Mouse (Mus musculus): ENCODE measurements around the gene Rbm38. TPM values are rescaled to one million over a fixed set of nuclear protein-coding genes. Genes with fewer than 3 reads are reported as not detected.

The Rbm38 gene
- polyA plus RNA-seq, 1 experiment: 37.9 TPM

DNA sequence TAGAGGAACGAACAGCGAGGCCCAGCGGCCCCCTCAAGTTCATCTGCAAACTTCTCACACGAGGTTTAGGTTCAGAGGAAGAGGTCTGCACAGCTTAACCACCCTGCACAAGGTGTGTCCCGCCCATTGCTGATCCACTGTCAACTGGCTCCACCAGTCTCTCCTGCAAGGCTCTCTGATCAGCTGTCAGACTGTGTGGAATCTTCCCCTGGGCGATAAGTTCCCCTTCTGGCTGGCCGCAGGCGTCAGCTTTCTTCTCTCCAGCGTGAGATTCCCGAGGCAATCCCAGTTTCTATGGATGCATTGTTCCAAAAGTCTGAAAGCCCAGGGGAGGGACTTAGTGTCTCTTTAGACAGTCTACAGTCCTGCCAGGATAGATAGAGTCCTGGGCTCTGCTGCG is 38.0 kb downstream of the Rbm38 start:
- no peaks in the 10 kb centered on the region for H3K4me1 ChIP-seq (ENCODE audit: control insufficient read depth, insufficient read depth, low read length)
- TF ChIP-seq CTCF (conservative IDR thresholded peaks at IDR 0.05; ENCODE audit: insufficient read depth, insufficient read length, low read depth, low read length) (no peak), POLR2A (IDR thresholded peaks at IDR 0.05; ENCODE audit: low read depth, low read length) (no peak)
- no peak overlapping the region for H3K27ac ChIP-seq (ENCODE audit: insufficient read depth, low read depth, low read length)
- no peaks in the 10 kb centered on the region for H3K27me3 ChIP-seq (replicated peaks; ENCODE audit: control insufficient read depth, insufficient read depth, low read length)
- no peak overlapping the region for H3K4me3 ChIP-seq (ENCODE audit: insufficient read depth, low read depth, low read length)
- no peak for DNase-seq
- no peaks in the 10 kb centered on the region for H3K36me3 ChIP-seq (ENCODE audit: control insufficient read depth, insufficient read depth, low read length)
- whole genome bisulfite sequencing: 82% methylated on average over 11 of the region's 11 CpGs

DNA sequence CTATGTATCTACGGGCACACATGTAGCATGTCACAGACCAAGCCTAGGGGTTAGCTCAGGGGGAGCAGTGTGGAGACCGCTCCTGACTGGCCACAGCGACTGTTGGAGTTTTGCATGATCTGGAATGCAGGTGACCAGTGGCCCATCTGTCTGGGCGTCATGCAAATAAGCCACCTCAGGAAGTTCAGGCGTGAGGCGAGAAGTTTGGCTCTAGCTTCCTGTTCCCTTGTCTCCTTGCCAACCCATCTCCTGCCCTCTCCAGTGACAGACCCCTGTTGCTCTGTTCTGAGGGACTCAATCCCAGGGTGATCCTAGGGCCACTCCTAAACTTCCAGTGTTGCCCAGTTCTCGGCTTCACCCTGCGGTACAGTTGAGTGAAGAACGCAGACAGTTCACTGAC is 40.2 kb downstream of the Rbm38 start:
- Histone ChIP-seq H3K27ac (ENCODE audit: insufficient read depth, low read depth, low read length) (no peak overlapping the region), H3K4me1 (ENCODE audit: control insufficient read depth, insufficient read depth, low read length) (no peaks in the 10 kb centered on the region), H3K4me3 (ENCODE audit: insufficient read depth, low read depth, low read length) (no peak overlapping the region), H3K36me3 (ENCODE audit: control insufficient read depth, insufficient read depth, low read length) (no peaks in the 10 kb centered on the region), H3K27me3 (replicated peaks; ENCODE audit: control insufficient read depth, insufficient read depth, low read length) (no peaks in the 10 kb centered on the region)
- DNase-seq: no peak
- TF ChIP-seq POLR2A (IDR thresholded peaks at IDR 0.05; ENCODE audit: low read depth, low read length) (no peak), CTCF (conservative IDR thresholded peaks at IDR 0.05; ENCODE audit: insufficient read depth, insufficient read length, low read depth, low read length) (no peak)
- WGBS: 75% methylated on average over 9 of the region's 9 CpGs

DNA sequence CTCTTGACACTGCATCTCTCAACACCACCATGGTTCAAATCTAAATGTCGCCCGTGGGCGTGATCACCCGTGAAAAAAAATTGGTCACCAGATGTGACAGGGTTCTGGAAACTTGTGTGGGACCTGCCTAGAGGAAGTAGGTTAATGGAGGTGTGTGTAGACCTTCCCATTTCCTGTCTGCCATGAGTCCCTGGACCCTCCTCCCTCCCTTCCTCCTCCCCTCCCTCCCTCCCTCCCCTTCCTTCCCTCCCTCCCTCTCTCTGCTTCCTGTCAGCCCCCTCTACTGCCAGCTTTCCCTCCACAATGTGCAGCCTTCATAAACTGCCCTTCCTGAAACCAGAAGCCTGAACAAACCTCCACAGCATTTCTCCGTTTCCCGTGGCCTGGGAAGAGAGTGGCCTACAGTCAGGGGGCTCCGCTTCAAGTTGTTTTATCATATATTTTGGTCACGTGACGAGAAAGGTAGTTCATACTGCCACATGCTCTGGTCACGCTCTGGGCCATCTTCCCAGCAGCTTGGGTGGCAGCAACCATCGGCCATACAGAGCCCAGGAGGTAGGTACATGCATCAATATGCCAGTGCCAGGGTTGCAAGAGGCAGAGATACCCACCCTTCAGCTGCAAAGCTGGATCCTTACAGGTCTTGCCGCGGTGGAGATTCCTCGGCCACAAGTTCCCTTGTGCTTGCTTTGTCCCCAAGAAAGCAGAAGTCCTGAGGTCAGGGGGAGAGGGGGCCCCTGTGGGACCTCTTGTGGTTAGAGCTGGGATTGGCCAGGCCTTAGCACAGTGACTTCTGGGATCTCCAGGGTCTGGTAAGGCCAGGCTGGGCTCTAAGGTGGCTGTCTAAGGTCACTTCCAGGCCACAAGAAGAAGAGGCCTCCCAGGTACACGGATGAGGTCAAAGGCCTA is 41.4 kb downstream of the Rbm38 start:
- no peaks in the 10 kb centered on the region for H3K27me3 ChIP-seq (replicated peaks; ENCODE audit: control insufficient read depth, insufficient read depth, low read length)
- no peak overlapping the region for H3K4me3 ChIP-seq (ENCODE audit: insufficient read depth, low read depth, low read length)
- H3K4me1 ChIP-seq (ENCODE audit: control insufficient read depth, insufficient read depth, low read length): no peaks in the 10 kb centered on the region
- TF ChIP-seq POLR2A (IDR thresholded peaks at IDR 0.05; ENCODE audit: low read depth, low read length) (no peak), CTCF (conservative IDR thresholded peaks at IDR 0.05; ENCODE audit: insufficient read depth, insufficient read length, low read depth, low read length) (no peak)
- WGBS: 76% methylated on average over 15 of the region's 15 CpGs
- no peak for DNase-seq
- H3K36me3 ChIP-seq (ENCODE audit: control insufficient read depth, insufficient read depth, low read length): no peaks in the 10 kb centered on the region
- H3K27ac ChIP-seq (ENCODE audit: insufficient read depth, low read depth, low read length): no peak overlapping the region

DNA sequence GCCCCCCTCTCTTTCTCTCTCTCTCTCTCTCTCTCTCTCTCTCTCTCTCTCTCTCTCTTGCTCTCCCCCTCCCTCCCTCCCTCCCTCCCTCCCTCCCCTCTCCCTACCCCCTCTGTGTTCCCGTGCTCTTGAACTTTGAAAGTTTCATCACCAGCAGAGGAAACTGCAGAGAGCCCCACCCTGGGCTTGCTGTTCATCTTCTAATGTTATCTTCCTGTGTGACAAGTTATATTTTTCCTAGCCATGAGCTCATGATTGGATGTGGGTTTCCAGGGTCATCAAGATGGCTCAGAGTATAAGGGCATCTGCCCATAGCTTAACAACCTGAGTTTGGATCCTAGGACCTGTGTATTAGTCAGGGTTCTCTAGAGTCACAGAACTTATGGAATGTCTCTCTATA is 42.9 kb downstream of the Rbm38 start:
- Histone ChIP-seq H3K36me3 (ENCODE audit: control insufficient read depth, insufficient read depth, low read length) (no peaks in the 10 kb centered on the region), H3K27ac (ENCODE audit: insufficient read depth, low read depth, low read length) (no peak overlapping the region), H3K4me3 (ENCODE audit: insufficient read depth, low read depth, low read length) (no peak overlapping the region), H3K27me3 (replicated peaks; ENCODE audit: control insufficient read depth, insufficient read depth, low read length) (no peaks in the 10 kb centered on the region), H3K4me1 (ENCODE audit: control insufficient read depth, insufficient read depth, low read length) (no peaks in the 10 kb centered on the region)
- no peak for TF ChIP-seq CTCF (conservative IDR thresholded peaks at IDR 0.05; ENCODE audit: insufficient read depth, insufficient read length, low read depth, low read length)
- TF ChIP-seq POLR2A (IDR thresholded peaks at IDR 0.05; ENCODE audit: low read depth, low read length): no peak
- no peak for DNase-seq
- WGBS: 50% methylated on average over 1 of the region's 1 CpGs

DNA sequence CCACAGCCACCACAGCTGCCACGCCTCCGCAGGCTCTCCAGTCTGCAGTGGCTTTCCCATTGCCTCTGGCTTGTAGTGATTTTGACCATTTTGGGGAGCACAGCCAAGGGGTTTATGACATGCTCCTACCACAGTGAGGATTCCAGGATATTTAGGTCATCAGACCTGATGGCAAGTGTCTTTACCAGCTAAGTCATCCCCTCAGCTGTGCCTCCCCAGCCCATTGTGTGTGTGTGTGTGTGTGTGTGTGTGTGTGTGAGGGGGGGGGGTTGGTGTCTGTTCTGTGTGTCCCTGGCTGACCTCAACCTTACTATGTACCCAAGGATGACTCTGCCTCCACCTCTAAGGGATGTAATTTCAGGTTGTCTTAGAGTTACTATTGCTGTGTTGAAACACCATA is 44.6 kb downstream of the Rbm38 start:
- Histone ChIP-seq H3K4me1 (ENCODE audit: control insufficient read depth, insufficient read depth, low read length) (no peaks in the 10 kb centered on the region), H3K36me3 (ENCODE audit: control insufficient read depth, insufficient read depth, low read length) (no peaks in the 10 kb centered on the region), H3K4me3 (ENCODE audit: insufficient read depth, low read depth, low read length) (no peak overlapping the region), H3K27ac (ENCODE audit: insufficient read depth, low read depth, low read length) (no peak overlapping the region), H3K27me3 (replicated peaks; ENCODE audit: control insufficient read depth, insufficient read depth, low read length) (no peaks in the 10 kb centered on the region)
- 96% methylated on average over 2 of the region's 2 CpGs for WGBS
- TF ChIP-seq CTCF (conservative IDR thresholded peaks at IDR 0.05; ENCODE audit: insufficient read depth, insufficient read length, low read depth, low read length) (no peak), POLR2A (IDR thresholded peaks at IDR 0.05; ENCODE audit: low read depth, low read length) (no peak)
- DNase-seq: no peak

DNA sequence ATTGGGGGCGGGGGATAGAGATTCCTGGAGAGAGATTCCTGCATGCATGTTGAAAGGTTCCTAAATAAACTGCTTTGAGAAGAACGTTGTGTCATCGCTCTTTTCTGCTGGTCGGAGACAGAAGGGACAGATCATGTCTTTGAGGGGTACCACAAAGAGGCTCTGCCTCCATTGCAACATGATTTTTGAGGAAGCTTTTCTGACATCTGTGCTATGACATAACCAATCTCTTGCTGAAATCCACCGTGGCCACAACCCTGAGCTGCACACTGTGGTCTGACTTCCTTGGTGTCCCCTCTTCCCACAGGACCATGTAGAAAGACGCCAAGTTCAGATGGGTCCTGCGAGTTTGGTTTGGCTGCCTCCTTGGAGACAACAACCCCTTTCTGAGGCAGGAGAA is 52.6 kb downstream of the Rbm38 start:
- Histone ChIP-seq H3K4me1 (ENCODE audit: control insufficient read depth, insufficient read depth, low read length) (no peaks in the 10 kb centered on the region), H3K36me3 (ENCODE audit: control insufficient read depth, insufficient read depth, low read length) (no peaks in the 10 kb centered on the region), H3K27ac (ENCODE audit: insufficient read depth, low read depth, low read length) (no peak overlapping the region), H3K27me3 (replicated peaks; ENCODE audit: control insufficient read depth, insufficient read depth, low read length) (no peaks in the 10 kb centered on the region), H3K4me3 (ENCODE audit: insufficient read depth, low read depth, low read length) (no peak overlapping the region)
- no peak for TF ChIP-seq POLR2A (IDR thresholded peaks at IDR 0.05; ENCODE audit: low read depth, low read length)
- TF ChIP-seq CTCF (conservative IDR thresholded peaks at IDR 0.05; ENCODE audit: insufficient read depth, insufficient read length, low read depth, low read length): no peak
- no peak for DNase-seq
- WGBS: 91% methylated on average over 7 of the region's 7 CpGs

DNA sequence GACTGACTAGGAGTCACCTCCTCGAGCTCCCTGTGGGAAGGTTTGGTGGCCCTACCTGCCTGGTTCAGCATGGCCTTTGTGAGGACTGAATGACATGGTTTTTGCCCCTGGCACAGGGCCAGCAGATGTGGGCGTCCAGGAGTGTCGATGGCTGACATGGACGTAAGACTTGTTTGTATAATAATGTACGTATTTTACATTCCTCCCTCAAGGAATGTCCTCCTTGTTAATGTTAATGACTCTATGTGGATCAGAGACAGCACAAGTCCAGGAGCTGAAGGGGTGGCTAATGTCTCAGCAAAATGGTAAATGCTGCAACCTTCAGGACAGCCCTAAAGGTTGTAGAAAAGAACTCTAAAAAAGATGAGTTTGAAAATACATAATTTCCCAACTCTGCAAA is 53.4 kb downstream of the Rbm38 start:
- Histone ChIP-seq H3K4me3 (ENCODE audit: insufficient read depth, low read depth, low read length) (no peak overlapping the region), H3K27me3 (replicated peaks; ENCODE audit: control insufficient read depth, insufficient read depth, low read length) (no peaks in the 10 kb centered on the region), H3K4me1 (ENCODE audit: control insufficient read depth, insufficient read depth, low read length) (no peaks in the 10 kb centered on the region), H3K27ac (ENCODE audit: insufficient read depth, low read depth, low read length) (no peak overlapping the region), H3K36me3 (ENCODE audit: control insufficient read depth, insufficient read depth, low read length) (no peaks in the 10 kb centered on the region)
- no peak for DNase-seq
- WGBS: 41% methylated on average over 5 of the region's 5 CpGs
- TF ChIP-seq POLR2A (IDR thresholded peaks at IDR 0.05; ENCODE audit: low read depth, low read length) (no peak), CTCF (conservative IDR thresholded peaks at IDR 0.05; ENCODE audit: insufficient read depth, insufficient read length, low read depth, low read length) (no peak)

All from kidney, adult 2 months (tissue).